Mouse (Mus musculus): ENCODE measurements around the gene Zdhhc7. TPM values are rescaled to one million over a fixed set of nuclear protein-coding genes. Genes with fewer than 3 reads are reported as not detected.

Zdhhc7 gene
- polyA plus RNA-seq, 1 experiment from 2014 or later, result 30.4 TPM

GRCm38 (mm10) chr8:120126357-120127161, 25.3 kb upstream of the Zdhhc7 start:
- Histone ChIP-seq H3K4me2 (no peak overlapping the region), H3K27ac (peak overlapping the region; percentile 2; the same call in 1 of the 2 replicates), H3K9me3 (0 out of 2 replicates have a peak, but pooled peaks cover 3% of the 10 kb centered on the region), H3K27me3 (peaks cover 13% of the 10 kb centered on the region; the same call in 1 of the 2 replicates), H3K4me1 (peaks cover 44% of the 10 kb centered on the region), H3K36me3 (replicated peaks) (no peaks in the 10 kb centered on the region), H3K9ac (no peak overlapping the region), H3K4me3 (replicated peaks) (no peak overlapping the region)
- WGBS, result 34% methylated on average over 14 of the region's 14 CpGs
- ATAC-seq (ENCODE audit: low FRiP score), result no peak

- H3K4me3 ChIP-seq (replicated peaks), result no peak overlapping the region
- H3K4me1 ChIP-seq, result peaks cover 46% of the 10 kb centered on the region
- no peak overlapping the region for H3K4me2 ChIP-seq
- H3K27ac ChIP-seq, result no peak overlapping the region
- no peak overlapping the region for H3K9ac ChIP-seq
- 0 out of 2 replicates have a peak, but pooled peaks have one; percentile 36 for ATAC-seq (ENCODE audit: low FRiP score)
- H3K36me3 ChIP-seq (replicated peaks), result no peaks in the 10 kb centered on the region
- peaks cover 13% of the 10 kb centered on the region; the same call in 1 of the 2 replicates for H3K27me3 ChIP-seq
- 51% methylated on average over 7 of the region's 7 CpGs for WGBS
- 0 out of 2 replicates have a peak, but pooled peaks cover 3% of the 10 kb centered on the region for H3K9me3 ChIP-seq
Measured at GRCm38 (mm10) chr8:120124836-120125389, 23.6 kb upstream of the Zdhhc7 start.

- Histone ChIP-seq H3K36me3 (replicated peaks) (no peaks in the 10 kb centered on the region), H3K9ac (no peak overlapping the region), H3K4me3 (replicated peaks) (no peak overlapping the region), H3K4me1 (peaks cover 45% of the 10 kb centered on the region), H3K9me3 (0 out of 2 replicates have a peak, but pooled peaks cover 3% of the 10 kb centered on the region), H3K27ac (no peak overlapping the region), H3K4me2 (no peak overlapping the region), H3K27me3 (peaks cover 13% of the 10 kb centered on the region; the same call in 1 of the 2 replicates)
- 64% methylated on average over 6 of the region's 6 CpGs for WGBS
- no peak for ATAC-seq (ENCODE audit: low FRiP score)
Measured at GRCm38 (mm10) chr8:120124261-120124660, 23.0 kb upstream of the Zdhhc7 start.

- Histone ChIP-seq H3K4me3 (replicated peaks) (no peak overlapping the region), H3K4me2 (no peak overlapping the region), H3K36me3 (replicated peaks) (no peaks in the 10 kb centered on the region), H3K9ac (no peak overlapping the region), H3K9me3 (no peaks in the 10 kb centered on the region), H3K27ac (no peak overlapping the region), H3K4me1 (peaks cover 29% of the 10 kb centered on the region), H3K27me3 (peaks cover 11% of the 10 kb centered on the region)
- WGBS, result 75% methylated on average over 5 of the region's 5 CpGs
- no peak for ATAC-seq (ENCODE audit: low FRiP score)
Measured at GRCm38 (mm10) chr8:120120951-120121350, 19.7 kb upstream of the Zdhhc7 start.

GRCm38 (mm10) chr8:120119931-120120330, 18.6 kb upstream of the Zdhhc7 start:
- H3K4me2 ChIP-seq, result no peak overlapping the region
- no peaks in the 10 kb centered on the region for H3K9me3 ChIP-seq
- peaks cover 21% of the 10 kb centered on the region for H3K27me3 ChIP-seq
- H3K9ac ChIP-seq, result no peak overlapping the region
- no peaks in the 10 kb centered on the region for H3K36me3 ChIP-seq (replicated peaks)
- no peak overlapping the region for H3K4me3 ChIP-seq (replicated peaks)
- no peak for ATAC-seq (ENCODE audit: low FRiP score)
- WGBS, result 83% methylated on average over 6 of the region's 6 CpGs
- H3K27ac ChIP-seq, result no peak overlapping the region
- peaks cover 23% of the 10 kb centered on the region for H3K4me1 ChIP-seq

- H3K4me2 ChIP-seq, result no peak overlapping the region
- H3K4me3 ChIP-seq (replicated peaks), result no peak overlapping the region
- no peak overlapping the region for H3K27ac ChIP-seq
- no peak overlapping the region for H3K9ac ChIP-seq
- ATAC-seq (ENCODE audit: low FRiP score), result no peak
- peaks cover 26% of the 10 kb centered on the region for H3K27me3 ChIP-seq
- H3K4me1 ChIP-seq, result peaks cover 23% of the 10 kb centered on the region
- no peaks in the 10 kb centered on the region for H3K9me3 ChIP-seq
- no peaks in the 10 kb centered on the region for H3K36me3 ChIP-seq (replicated peaks)
- WGBS, result 68% methylated on average over 3 of the region's 3 CpGs
Measured at GRCm38 (mm10) chr8:120119429-120119828, 18.1 kb upstream of the Zdhhc7 start.

GRCm38 (mm10) chr8:120118847-120119246, 17.6 kb upstream of the Zdhhc7 start:
- Histone ChIP-seq H3K4me1 (peaks cover 21% of the 10 kb centered on the region), H3K9ac (no peak overlapping the region), H3K27ac (no peak overlapping the region), H3K4me2 (no peak overlapping the region), H3K36me3 (replicated peaks) (no peaks in the 10 kb centered on the region), H3K9me3 (no peaks in the 10 kb centered on the region), H3K27me3 (peaks cover 30% of the 10 kb centered on the region), H3K4me3 (replicated peaks) (no peak overlapping the region)
- 77% methylated on average over 5 of the region's 5 CpGs for WGBS
- no peak for ATAC-seq (ENCODE audit: low FRiP score)

GRCm38 (mm10) chr8:120118162-120118561, 16.9 kb upstream of the Zdhhc7 start:
- no peaks in the 10 kb centered on the region for H3K9me3 ChIP-seq
- H3K9ac ChIP-seq, result no peak overlapping the region
- H3K27me3 ChIP-seq, result peaks cover 30% of the 10 kb centered on the region
- H3K4me1 ChIP-seq, result peaks cover 24% of the 10 kb centered on the region
- H3K4me2 ChIP-seq, result no peak overlapping the region
- H3K4me3 ChIP-seq (replicated peaks), result no peak overlapping the region
- 87% methylated on average over 9 of the region's 9 CpGs for WGBS
- H3K36me3 ChIP-seq (replicated peaks), result no peaks in the 10 kb centered on the region
- H3K27ac ChIP-seq, result no peak overlapping the region
- ATAC-seq (ENCODE audit: low FRiP score), result no peak

GRCm38 (mm10) chr8:120116600-120116999, 15.3 kb upstream of the Zdhhc7 start:
- 81% methylated on average over 7 of the region's 7 CpGs for WGBS
- Histone ChIP-seq H3K27me3 (peaks cover 30% of the 10 kb centered on the region), H3K9ac (no peak overlapping the region; the same call in 1 of the 2 replicates)

GRCm38 (mm10) chr8:120114315-120114841, 13.1 kb upstream of the Zdhhc7 start:
- 1% methylated on average over 46 of the region's 46 CpGs for WGBS
- ATAC-seq (ENCODE audit: low FRiP score), result no peak; the same call in 1 of the 2 replicates
- Histone ChIP-seq H3K4me1 (peaks cover 23% of the 10 kb centered on the region), H3K36me3 (replicated peaks) (no peaks in the 10 kb centered on the region), H3K9ac (peak overlapping the region; percentile 78), H3K27me3 (peaks cover 30% of the 10 kb centered on the region), H3K4me2 (peak overlapping the region; percentile 82), H3K9me3 (no peaks in the 10 kb centered on the region), H3K4me3 (replicated peaks) (peak overlapping the region; percentile 71), H3K27ac (peak overlapping the region; percentile 56; the same call in 1 of the 2 replicates)

More at GRCm38 (mm10) chr8:120116600-120116999, 15.3 kb upstream of the Zdhhc7 start:
- no peak overlapping the region for H3K4me3 ChIP-seq (replicated peaks)
- H3K9me3 ChIP-seq, result no peaks in the 10 kb centered on the region
- no peak for ATAC-seq (ENCODE audit: low FRiP score)
- peaks cover 29% of the 10 kb centered on the region for H3K4me1 ChIP-seq
- no peak overlapping the region for H3K27ac ChIP-seq
- no peaks in the 10 kb centered on the region for H3K36me3 ChIP-seq (replicated peaks)
- no peak overlapping the region for H3K4me2 ChIP-seq

- Histone ChIP-seq H3K4me1 (peaks cover 22% of the 10 kb centered on the region), H3K27me3 (peaks cover 30% of the 10 kb centered on the region), H3K27ac (peak within 1 kb of the TSS; percentile 89), H3K9me3 (no peaks in the 10 kb centered on the region), H3K4me3 (replicated peaks) (peak within 1 kb of the TSS; percentile 71), H3K36me3 (replicated peaks) (no peaks in the 10 kb centered on the region), H3K9ac (peak within 1 kb of the TSS; percentile 78), H3K4me2 (peak within 1 kb of the TSS; percentile 84)
- ATAC-seq (ENCODE audit: low FRiP score), result peak; percentile 97
- under 1% methylated on average over 60 of the region's 61 CpGs for WGBS
Measured at GRCm38 (mm10) chr8:120113758-120114255, 12.5 kb upstream of the Zdhhc7 start, which contains the start of gene 6430548M08Rik. Gene 6430548M08Rik (plus strand): TSS chr8:120114152.

GRCm38 (mm10) chr8:120113306-120113705, 12.0 kb upstream of the Zdhhc7 start:
- WGBS, result 2% methylated on average over 10 of the region's 10 CpGs
- H3K27me3 ChIP-seq, result peaks cover 30% of the 10 kb centered on the region
- ATAC-seq (ENCODE audit: low FRiP score), result no peak
- H3K4me1 ChIP-seq, result peaks cover 22% of the 10 kb centered on the region
- peak overlapping the region; percentile 84 for H3K4me2 ChIP-seq
- H3K27ac ChIP-seq, result peak overlapping the region; percentile 89
- H3K4me3 ChIP-seq (replicated peaks), result peak overlapping the region; percentile 71
- H3K9ac ChIP-seq, result peak overlapping the region; percentile 70
- H3K9me3 ChIP-seq, result no peaks in the 10 kb centered on the region
- H3K36me3 ChIP-seq (replicated peaks), result no peaks in the 10 kb centered on the region
